Mouse (Mus musculus) G1E (cell line): ENCODE data around the gene Kif1b. TPM values are rescaled to one million over a fixed set of nuclear protein-coding genes. Genes with fewer than 3 reads are reported as not detected.

Experiments
- ATAC-seq: 2 replicates; pipeline ENCODE4 v1.8.0; 2016; ENCODE audit warnings: mild to moderate bottlenecking; ENCODE audit not compliant: insufficient number of reproducible peaks, poor library complexity, low FRiP score, severe bottlenecking; ENCODE audit errors: extremely low read depth
- DNase-seq: peaks from one replicate; pipeline ENCODE4 v3.0.0; 2012; ENCODE audit warnings: low spot score
- H3K27me3 ChIP-seq: 2 replicates; pipeline ENCODE4 v1.6.1; 2012; ENCODE audit warnings: mild to moderate bottlenecking, low read length, inconsistent platforms; ENCODE audit not compliant: insufficient read depth
- H3K36me3 ChIP-seq: replicated peaks from 2 replicates; pipeline ENCODE3; 2012; ENCODE audit warnings: mild to moderate bottlenecking, inconsistent platforms
- H3K4me1 ChIP-seq: 2 replicates; pipeline ENCODE4 v1.6.1; 2012; ENCODE audit warnings: low read depth, low read length, inconsistent platforms, mixed read lengths; ENCODE audit not compliant: insufficient read depth
- H3K4me3 ChIP-seq: 2 replicates; pipeline ENCODE4 v1.5.1; 2012; ENCODE audit warnings: low read depth, mild to moderate bottlenecking, inconsistent platforms, low read length, moderate library complexity, mixed read lengths
- H3K9me3 ChIP-seq: replicated peaks from 2 replicates; pipeline ENCODE4 v1.6.1; 2012; ENCODE audit warnings: inconsistent platforms
- CTCF ChIP-seq: IDR thresholded peaks from 2 replicates; pipeline ENCODE4 v1.5.1; 2012; ENCODE audit warnings: low read depth, low read length, inconsistent platforms, mixed read lengths
- GATA1 ChIP-seq: IDR thresholded peaks from 2 replicates; pipeline ENCODE4 v1.6.1; 2012; ENCODE audit warnings: borderline replicate concordance, low read length, inconsistent platforms, mixed read lengths
- GATA2 ChIP-seq: IDR thresholded peaks from 2 replicates; pipeline ENCODE4 v1.6.1; 2012; ENCODE audit warnings: low read depth, low read length, inconsistent platforms, borderline replicate concordance
- POLR2AphosphoS5 ChIP-seq: IDR thresholded peaks from 2 replicates; pipeline ENCODE4 v1.6.1; 2012; ENCODE audit warnings: low read depth, low read length, inconsistent platforms; ENCODE audit not compliant: insufficient replicate concordance
- TAL1 ChIP-seq: conservative IDR thresholded peaks from 2 replicates; pipeline ENCODE4 v1.6.1; 2012; ENCODE audit warnings: low read depth, low read length, inconsistent platforms, mixed read lengths
- polyA plus RNA-seq: library from polyadenylated mRNA; stranded (reverse); fragments of >175 nt; gene quantifications from 2 replicates; pipeline ENCODE4 v1.2.3, GENCODE M21; 2012
- total RNA-seq, 2 experiments: library from RNA; stranded (forward) in 1 of 2; stranded (reverse) in 1 of 2; fragments of 200-1000 nt in 1 of 2; fragments of >200 nt in 1 of 2; fragmentation: Nextera tagmentation in 1 of 2; gene quantifications; 2 replicates each; pipeline ENCODE4 v1.2.3; 2014 to 2017

The Kif1b gene
- total and polyA plus RNA-seq, 3 experiments = 2.6 to 43.0 (median 32.7) TPM

DNA sequence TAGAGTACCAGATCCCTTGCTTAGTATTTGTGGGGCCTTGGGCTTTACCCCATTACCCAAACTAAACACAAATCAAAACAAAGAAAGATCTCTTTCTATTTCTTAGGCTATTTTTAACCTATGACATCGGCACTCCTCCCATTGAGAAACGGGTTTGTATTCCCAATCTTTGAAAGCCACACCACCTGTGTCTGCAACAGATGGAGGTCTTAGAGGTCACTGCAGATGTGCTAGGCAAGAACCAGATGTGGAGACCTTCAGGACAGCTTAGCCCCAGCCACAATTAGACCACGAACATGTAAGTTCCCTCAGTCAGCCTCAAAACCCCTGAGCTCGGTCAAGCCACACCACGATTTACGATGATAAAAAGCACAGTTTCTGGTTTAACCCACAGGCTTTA lies 15.2 kb upstream of the Kif1b start:
- no peaks in the 10 kb centered on the region for H3K9me3 ChIP-seq
- peaks cover 5% of the 10 kb centered on the region for H3K27me3 ChIP-seq
- no peak overlapping the region for H3K4me3 ChIP-seq
- TF ChIP-seq TAL1 (no peak), CTCF (no peak), POLR2AphosphoS5 (no peak), GATA1 (no peak), GATA2 (no peak)
- ATAC-seq = no peak
- H3K4me1 ChIP-seq = peaks cover 14% of the 10 kb centered on the region
- no peak for DNase-seq
- peaks cover 13% of the 10 kb centered on the region for H3K36me3 ChIP-seq

DNA sequence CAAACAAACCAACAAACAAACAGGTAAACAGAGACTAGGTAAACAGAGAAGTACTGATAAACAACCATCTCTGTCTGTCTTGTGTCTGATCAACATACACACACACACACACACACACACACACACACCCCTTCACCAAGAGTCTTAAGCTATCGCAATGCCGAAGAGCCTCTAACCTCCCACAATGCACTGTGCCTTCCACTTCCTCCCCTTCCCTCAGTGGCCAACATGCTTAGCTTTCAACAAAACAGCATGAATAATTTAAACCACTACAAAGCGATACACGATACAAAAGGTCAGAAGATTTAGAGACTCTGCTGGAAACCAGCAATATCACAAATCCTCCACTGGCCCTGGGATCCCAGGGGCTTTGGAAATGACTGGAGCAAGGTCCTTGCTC lies 14.8 kb upstream of the Kif1b start:
- no peak overlapping the region for H3K4me3 ChIP-seq
- DNase-seq (no peak), ATAC-seq (no peak)
- H3K9me3 ChIP-seq = no peaks in the 10 kb centered on the region
- H3K27me3 ChIP-seq = peaks cover 9% of the 10 kb centered on the region
- no peak for TF ChIP-seq POLR2AphosphoS5
- TF ChIP-seq GATA2 = no peak
- TF ChIP-seq TAL1 = no peak
- TF ChIP-seq CTCF = no peak
- no peak for TF ChIP-seq GATA1
- peaks cover 8% of the 10 kb centered on the region for H3K36me3 ChIP-seq
- H3K4me1 ChIP-seq = peaks cover 14% of the 10 kb centered on the region

- Histone ChIP-seq H3K36me3 (no peaks in the 10 kb centered on the region), H3K4me3 (no peak overlapping the region), H3K27me3 (peaks cover 12% of the 10 kb centered on the region), H3K4me1 (peaks cover 14% of the 10 kb centered on the region), H3K9me3 (no peaks in the 10 kb centered on the region)
- TF ChIP-seq TAL1 (no peak), CTCF (no peak), POLR2AphosphoS5 (no peak), GATA2 (no peak), GATA1 (no peak)
- ATAC-seq (no peak), DNase-seq (no peak)
These were observed 11.6 kb upstream of the Kif1b start for GRCm38 (mm10) chr4:149319088-149319487.

DNA sequence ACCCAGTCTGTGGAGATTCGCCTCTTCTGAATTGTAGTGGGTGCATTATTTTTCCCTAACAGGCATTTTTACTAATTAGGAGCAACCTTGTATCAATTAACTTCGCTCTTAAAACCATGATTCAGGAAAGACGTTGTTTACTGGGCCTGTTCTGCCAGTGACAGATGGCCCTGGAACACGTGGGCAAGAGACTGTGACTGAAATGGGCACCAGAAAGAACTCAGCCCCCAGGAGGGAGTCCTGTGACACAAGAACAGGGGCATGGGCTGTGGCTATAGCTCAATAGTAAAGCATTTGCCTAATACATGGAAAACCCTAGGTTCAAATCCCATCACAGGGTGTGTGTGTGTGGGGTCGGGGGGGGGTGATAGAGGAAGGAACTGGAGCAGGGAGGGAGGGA lies 9.9 kb upstream of the Kif1b start:
- Histone ChIP-seq H3K4me1 (peaks cover 4% of the 10 kb centered on the region), H3K9me3 (no peaks in the 10 kb centered on the region), H3K4me3 (no peak overlapping the region), H3K27me3 (peaks cover 18% of the 10 kb centered on the region), H3K36me3 (no peaks in the 10 kb centered on the region)
- ATAC-seq = no peak
- no peak for TF ChIP-seq POLR2AphosphoS5
- TF ChIP-seq TAL1 = no peak
- no peak for TF ChIP-seq CTCF
- no peak for TF ChIP-seq GATA1
- no peak for TF ChIP-seq GATA2
- DNase-seq = no peak

GRCm38 (mm10) chr4:149314275-149314837 lies 6.9 kb upstream of the Kif1b start:
- no peaks in the 10 kb centered on the region for H3K36me3 ChIP-seq
- TF ChIP-seq TAL1 = no peak
- TF ChIP-seq CTCF = no peak
- no peak for TF ChIP-seq GATA1
- no peak for TF ChIP-seq POLR2AphosphoS5
- TF ChIP-seq GATA2 = no peak
- H3K4me3 ChIP-seq = no peak overlapping the region
- DNase-seq = no peak
- peaks cover 6% of the 10 kb centered on the region for H3K4me1 ChIP-seq
- H3K9me3 ChIP-seq = no peaks in the 10 kb centered on the region
- no peak for ATAC-seq
- peaks cover 32% of the 10 kb centered on the region for H3K27me3 ChIP-seq

DNA sequence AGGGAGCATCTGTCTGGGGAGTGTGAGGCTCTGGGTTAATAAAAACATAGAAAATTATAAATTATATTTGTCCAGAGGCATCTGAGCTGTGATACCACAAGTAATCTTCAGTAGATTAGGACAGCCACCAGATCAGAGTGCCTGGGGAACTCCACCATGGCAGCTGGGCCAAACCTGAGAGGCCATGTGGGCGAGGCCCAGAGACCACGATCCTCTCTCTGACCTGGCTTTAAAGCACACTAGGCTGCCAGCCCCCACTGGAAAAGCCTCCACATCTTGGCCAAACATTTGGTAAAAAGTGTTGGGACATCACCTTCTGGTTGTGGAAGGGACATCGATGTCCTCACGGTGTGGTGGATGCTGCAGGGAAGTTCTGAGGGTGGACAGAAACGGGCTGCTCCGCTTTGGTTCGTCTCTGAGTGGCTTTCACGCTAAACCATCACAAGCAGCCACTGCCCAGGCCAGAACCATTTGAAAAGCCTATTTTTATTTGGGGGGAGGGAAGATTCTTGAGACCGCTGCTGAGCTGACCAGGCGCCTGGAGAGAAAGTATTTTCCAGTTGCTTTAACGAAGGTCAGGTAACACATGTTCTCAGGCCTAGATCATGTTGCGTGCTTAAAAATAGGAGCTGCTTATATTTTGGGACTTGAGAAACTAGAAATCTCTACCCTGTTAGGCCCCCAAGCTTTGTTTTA lies 6.2 kb upstream of the Kif1b start:
- DNase-seq = no peak
- Histone ChIP-seq H3K4me3 (no peak overlapping the region), H3K4me1 (peaks cover 10% of the 10 kb centered on the region), H3K36me3 (no peaks in the 10 kb centered on the region), H3K27me3 (peaks cover 34% of the 10 kb centered on the region), H3K9me3 (no peaks in the 10 kb centered on the region)
- ATAC-seq = no peak
- TF ChIP-seq GATA1 (no peak), POLR2AphosphoS5 (no peak), TAL1 (no peak), GATA2 (no peak), CTCF (no peak)
